Mouse (Mus musculus) MEL (cell line): Measurements from ENCODE around the gene Phlda1.

Experiments
- CHD1 ChIP-seq: IDR thresholded peaks from 2 replicates; pipeline ENCODE4 v1.6.1; 2012; ENCODE audit warnings: low read depth, mild to moderate bottlenecking, inconsistent platforms, low read length, improper control_type of control experiment
- CTCF ChIP-seq, 3 experiments: IDR thresholded peaks in 2 of 3; conservative IDR thresholded peaks in 1 of 3; 2 replicates each; pipeline ENCODE4 v1.5.1; 2011 to 2012; ENCODE audit warnings: low read length in 3 of 3, low read depth in 2 of 3, mild to moderate bottlenecking in 2 of 3, improper control_type of control experiment in 1 of 3, inconsistent platforms in 1 of 3, mixed read lengths in 1 of 3, moderate library complexity in 1 of 3; ENCODE audit not compliant: control insufficient read depth in 1 of 3, insufficient read depth in 1 of 3, poor library complexity in 1 of 3, severe bottlenecking in 1 of 3
- EP300 ChIP-seq, 2 experiments: IDR thresholded peaks; 2 replicates each; pipeline ENCODE4 v1.6.1; 2011; ENCODE audit warnings: improper control_type of control experiment in 2 of 2, low read length in 2 of 2, low read depth in 1 of 2, mild to moderate bottlenecking in 1 of 2
- MEF2A ChIP-seq: IDR thresholded peaks from 2 replicates; pipeline ENCODE4 v1.6.1; 2014; ENCODE audit warnings: low read depth, mild to moderate bottlenecking, inconsistent platforms, low read length, improper control_type of control experiment; ENCODE audit not compliant: poor library complexity, insufficient replicate concordance, severe bottlenecking; ENCODE audit errors: extremely low read depth
- MXI1 ChIP-seq: IDR thresholded peaks from 2 replicates; pipeline ENCODE4 v1.6.1; 2011; ENCODE audit warnings: mild to moderate bottlenecking, low read depth, low read length, improper control_type of control experiment
- POLR2A ChIP-seq, 2 experiments: IDR thresholded peaks; 2 replicates each; pipeline ENCODE4 v1.6.1; 2011 to 2012; ENCODE audit warnings: low read length in 2 of 2, mild to moderate bottlenecking in 2 of 2, control low read depth in 1 of 2, improper control_type of control experiment in 1 of 2, low read depth in 1 of 2, moderate library complexity in 1 of 2; ENCODE audit not compliant: control insufficient read depth in 1 of 2, insufficient read depth in 1 of 2, poor library complexity in 1 of 2
- RCOR1 ChIP-seq: IDR thresholded peaks from 2 replicates; pipeline ENCODE4 v1.6.1; 2012; ENCODE audit warnings: low read depth, mild to moderate bottlenecking, inconsistent platforms, low read length, improper control_type of control experiment
- TAL1 ChIP-seq: IDR thresholded peaks from 2 replicates; pipeline ENCODE4 v1.6.1; 2012; ENCODE audit warnings: mild to moderate bottlenecking, inconsistent platforms, low read length, moderate library complexity, mixed read lengths
- TBP ChIP-seq: IDR thresholded peaks from 2 replicates; pipeline ENCODE4 v1.8.0; 2011; ENCODE audit warnings: low read depth, low read length, improper control_type of control experiment

DNA sequence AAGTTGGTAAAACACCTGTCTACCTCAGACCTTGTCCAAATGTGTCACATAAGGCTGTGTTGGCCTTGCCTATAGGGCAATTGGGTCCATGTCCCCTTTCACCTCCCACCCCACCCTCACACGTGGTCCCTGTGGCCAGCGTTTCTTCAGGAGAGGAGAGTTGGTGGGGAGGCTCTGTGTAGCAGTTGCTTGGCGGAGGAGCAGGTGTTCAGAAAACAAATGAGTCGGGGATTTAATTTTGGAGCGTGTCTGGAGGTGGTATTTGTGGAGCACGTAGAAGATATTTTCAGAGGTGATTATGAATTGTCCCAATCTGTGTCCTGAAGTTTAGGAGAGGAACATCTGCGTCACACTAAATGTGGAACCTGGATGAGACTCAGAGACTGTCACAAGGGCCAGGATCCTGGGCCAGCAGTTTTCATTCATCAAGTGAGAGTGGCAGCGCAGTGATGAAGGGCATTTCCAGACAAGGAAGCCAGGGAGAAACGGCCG, 41.8 kb downstream of the Phlda1 start:
- TF ChIP-seq TBP (no peak), TAL1 (no peak), MEF2A (no peak), EP300 (IDR thresholded peaks at IDR 0.05; ENCODE audit: low read depth in 1 of 2, low read length in 2 of 2) (no peak), POLR2A (IDR thresholded peaks at IDR 0.05; ENCODE audit: control insufficient read depth in 1 of 2, insufficient read depth in 1 of 2, low read depth in 1 of 2, low read length in 2 of 2, poor library complexity in 1 of 2) (no peak), CHD1 (no peak), RCOR1 (no peak), CTCF (IDR thresholded peaks at IDR 0.05 in 2 of 3, conservative IDR thresholded peaks at IDR 0.05 in 1 of 3; ENCODE audit: control insufficient read depth in 1 of 3, insufficient read depth in 1 of 3, low read depth in 2 of 3, low read length in 3 of 3, poor library complexity in 1 of 3, severe bottlenecking in 1 of 3) (no peak), MXI1 (no peak)
